Mouse (Mus musculus) megakaryocyte, embryonic 14.5 days (primary cell): ENCODE results near the gene Dph2.

Experiments used
- FLI1 ChIP-seq: IDR thresholded peaks from 2 replicates; pipeline ENCODE4 v1.6.1; 2012; ENCODE audit warnings: low read length, inconsistent platforms, mixed read lengths
- GATA1 ChIP-seq: IDR thresholded peaks from 3 replicates; pipeline ENCODE4 v1.6.1; 2012; ENCODE audit warnings: mixed read lengths, low read length, inconsistent platforms, borderline replicate concordance

DNA sequence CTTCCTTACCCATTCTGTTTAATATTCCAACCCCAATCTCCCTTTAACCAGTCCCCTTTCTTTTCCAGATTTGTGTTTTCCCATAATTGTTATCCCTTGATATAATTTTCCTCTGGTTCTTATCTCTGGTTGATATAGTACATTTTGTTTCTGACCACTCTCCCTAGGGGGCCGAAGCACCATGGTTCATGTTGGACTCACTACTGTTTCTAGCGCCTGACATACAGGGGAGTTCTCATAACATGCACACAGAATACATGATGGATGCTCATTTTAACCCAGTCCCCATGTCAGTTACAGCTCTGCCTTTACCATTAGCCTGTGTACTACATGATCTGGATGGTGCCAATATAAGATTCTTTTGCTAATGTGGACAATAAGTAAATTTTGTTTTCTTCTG lies 3.9 kb downstream of the Dph2 start:
- TF ChIP-seq GATA1 (no peak), FLI1 (no peak)
